Mouse (Mus musculus) heart, postnatal 0 days (tissue): Measurements from ENCODE around the gene Gm10964.

Experiments used
- CTCF ChIP-seq: IDR thresholded peaks from 2 replicates; pipeline ENCODE4 v1.5.1; 2016; ENCODE audit warnings: antibody characterized with exemption, control low read depth, low read depth
- EP300 ChIP-seq: IDR thresholded peaks from 2 replicates; pipeline ENCODE4 v1.6.1; 2016; ENCODE audit warnings: antibody characterized with exemption, low read depth

DNA sequence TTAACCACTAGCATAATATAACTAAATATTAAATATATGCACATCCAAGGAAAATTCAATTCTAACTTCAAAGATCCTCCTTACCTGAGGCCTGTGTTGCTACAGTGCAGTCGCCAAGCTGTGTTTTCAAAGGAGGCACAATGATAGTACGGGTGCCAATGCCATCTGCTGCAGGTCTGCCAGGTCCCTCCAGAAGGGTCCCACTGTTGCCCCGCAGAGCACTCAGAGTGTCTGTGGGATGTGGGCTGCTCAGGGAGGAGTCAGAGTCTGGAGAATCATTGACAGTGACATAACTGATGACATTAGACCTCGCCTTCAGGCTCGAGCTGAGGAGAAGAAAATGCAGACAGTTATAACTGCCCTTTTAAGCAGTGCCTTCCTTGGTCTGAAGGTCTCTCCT is 7.5 kb downstream of the Gm10964 start:
- TF ChIP-seq EP300 (no peak), CTCF (no peak)
